Mouse (Mus musculus) forebrain, embryonic 11.5 days (tissue): Measurements from ENCODE around the gene Mboat2. TPM values are rescaled to one million over a fixed set of nuclear protein-coding genes. Genes with fewer than 3 reads are reported as not detected.

Experiments
- ATAC-seq: fragments of 200-750 bp; cut with Nextera tagmentation; replicated peaks from 2 replicates; pipeline ENCODE4 v1.8.0; 2017; ENCODE audit warnings: moderate TSS enrichment; ENCODE audit not compliant: low FRiP score
- DNase-seq: peaks from one replicate; pipeline ENCODE4 v3.0.0-alpha.2; 2017; ENCODE audit warnings: low spot score
- H3K27ac ChIP-seq: fragments of 300-500 bp; sonication (generic); 2 replicates; pipeline ENCODE4 v1.5.1; 2014; ENCODE audit warnings: low read depth, low read length
- H3K27me3 ChIP-seq: fragments of 300-500 bp; sonication (generic); 2 replicates; pipeline ENCODE4 v1.6.1; 2014; ENCODE audit warnings: mild to moderate bottlenecking, low read length, mixed read lengths; ENCODE audit not compliant: control insufficient read depth, insufficient read depth
- H3K36me3 ChIP-seq: fragments of 300-500 bp; sonication (generic); 2 replicates; pipeline ENCODE4 v1.6.1; 2014; ENCODE audit warnings: mild to moderate bottlenecking, low read length, moderate library complexity, mixed read lengths; ENCODE audit not compliant: control insufficient read depth, insufficient read depth
- H3K4me1 ChIP-seq: fragments of 300-500 bp; sonication (generic); replicated peaks from 2 replicates; pipeline ENCODE4 v1.6.1; 2014; ENCODE audit warnings: low read length, mixed read lengths; ENCODE audit not compliant: control insufficient read depth, insufficient read depth
- H3K4me2 ChIP-seq: fragments of 300-500 bp; sonication (generic); 2 replicates; pipeline ENCODE4 v1.6.1; 2014; ENCODE audit warnings: low read depth, mild to moderate bottlenecking, low read length, moderate library complexity, mixed read lengths; ENCODE audit not compliant: severe bottlenecking
- H3K4me3 ChIP-seq: fragments of 300-500 bp; sonication (generic); 2 replicates; pipeline ENCODE4 v1.5.1; 2014; ENCODE audit warnings: low read depth, low read length
- H3K9ac ChIP-seq: fragments of 300-500 bp; sonication (generic); 2 replicates; pipeline ENCODE4 v1.6.1; 2014; ENCODE audit warnings: low read length
- H3K9me3 ChIP-seq: fragments of 300-500 bp; sonication (generic); 2 replicates; pipeline ENCODE4 v1.6.1; 2016; ENCODE audit warnings: low read length, mixed read lengths; ENCODE audit not compliant: control insufficient read depth
- WGBS: fragments of 180-500 bp; shearing (Covaris S2); extraction: QIAGEN DNeasy Blood & Tissue Kit; methylation state at CpG from one replicate; pipeline ENCODE4 v1.1.7; 2014; 5-methylcytosine and 5-hydroxymethylcytosine counted together
- polyA plus RNA-seq: library from polyadenylated mRNA; unstranded; fragments of >200 nt; fragmentation: Nextera tagmentation; extraction: Ambion mirVana; gene quantifications from 2 replicates; pipeline ENCODE4 v1.2.1, GENCODE M21; 2014

The Mboat2 gene
- polyA plus RNA-seq, 1 experiment from 2014 or later: 55.7 TPM

DNA sequence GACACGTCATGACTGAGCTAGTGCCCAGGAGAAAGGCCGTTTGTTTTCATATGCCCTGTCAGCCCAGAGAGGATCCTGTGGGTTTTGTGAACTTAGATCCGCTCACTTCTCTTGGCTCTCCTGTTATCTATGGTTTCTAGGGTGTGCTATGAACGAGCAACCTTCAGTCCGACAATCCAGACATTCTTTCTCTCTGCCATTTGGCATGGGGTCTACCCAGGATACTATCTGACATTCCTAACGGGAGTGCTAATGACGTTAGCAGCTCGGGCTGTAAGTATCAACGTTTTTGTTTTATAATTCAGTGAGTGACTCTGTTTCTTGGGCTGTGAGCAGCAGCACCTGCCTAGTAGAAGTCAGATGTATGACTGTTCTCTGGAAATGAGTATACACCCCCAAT lies 124.5 kb downstream of the Mboat2 start:
- WGBS: 92% methylated on average over 9 of the region's 9 CpGs
- Histone ChIP-seq H3K27me3 (no peaks in the 10 kb centered on the region), H3K9ac (no peak overlapping the region), H3K27ac (no peak overlapping the region), H3K4me2 (no peak overlapping the region), H3K4me3 (no peak overlapping the region), H3K4me1 (no peaks in the 10 kb centered on the region), H3K9me3 (no peaks in the 10 kb centered on the region), H3K36me3 (peaks cover 3% of the 10 kb centered on the region; the same call in 1 of the 2 replicates)
- ATAC-seq: no peak
- no peak for DNase-seq

DNA sequence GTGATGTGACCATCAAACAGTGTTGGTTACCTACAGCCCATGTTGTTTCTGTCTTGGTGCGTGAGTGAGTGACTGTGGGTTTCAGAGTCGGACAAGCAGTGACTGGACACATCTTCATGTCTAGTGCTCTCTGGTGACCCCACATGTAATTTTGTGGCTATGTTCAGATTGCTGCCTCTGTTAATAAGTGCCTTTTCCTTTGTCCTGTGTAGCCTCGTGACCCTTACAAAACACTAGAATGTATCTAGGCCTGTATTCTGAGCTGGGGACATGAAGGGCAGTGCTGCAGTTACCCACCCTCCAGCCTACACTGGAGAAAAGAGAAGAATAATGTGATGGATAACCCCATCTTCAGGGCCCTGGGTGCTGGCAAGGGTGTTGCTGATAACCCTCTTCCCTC lies 127.8 kb downstream of the Mboat2 start:
- Histone ChIP-seq H3K36me3 (no peaks in the 10 kb centered on the region), H3K27ac (no peak overlapping the region), H3K9ac (no peak overlapping the region), H3K9me3 (no peaks in the 10 kb centered on the region), H3K4me1 (no peaks in the 10 kb centered on the region; the same call in 1 of the 2 replicates), H3K4me3 (no peak overlapping the region), H3K27me3 (no peaks in the 10 kb centered on the region), H3K4me2 (no peak overlapping the region)
- DNase-seq (no peak), ATAC-seq (no peak)
- WGBS: 84% methylated on average over 3 of the region's 3 CpGs

GRCm38 (mm10) chr12:24961821-24962220 lies 131.1 kb downstream of the Mboat2 start:
- Histone ChIP-seq H3K4me1 (no peaks in the 10 kb centered on the region; the same call in 1 of the 2 replicates), H3K4me3 (no peak overlapping the region), H3K27ac (no peak overlapping the region), H3K9ac (no peak overlapping the region), H3K9me3 (no peaks in the 10 kb centered on the region), H3K27me3 (no peaks in the 10 kb centered on the region), H3K36me3 (no peaks in the 10 kb centered on the region), H3K4me2 (no peak overlapping the region)
- ATAC-seq (no peak), DNase-seq (no peak)
- WGBS: 84% methylated on average over 7 of the region's 7 CpGs

DNA sequence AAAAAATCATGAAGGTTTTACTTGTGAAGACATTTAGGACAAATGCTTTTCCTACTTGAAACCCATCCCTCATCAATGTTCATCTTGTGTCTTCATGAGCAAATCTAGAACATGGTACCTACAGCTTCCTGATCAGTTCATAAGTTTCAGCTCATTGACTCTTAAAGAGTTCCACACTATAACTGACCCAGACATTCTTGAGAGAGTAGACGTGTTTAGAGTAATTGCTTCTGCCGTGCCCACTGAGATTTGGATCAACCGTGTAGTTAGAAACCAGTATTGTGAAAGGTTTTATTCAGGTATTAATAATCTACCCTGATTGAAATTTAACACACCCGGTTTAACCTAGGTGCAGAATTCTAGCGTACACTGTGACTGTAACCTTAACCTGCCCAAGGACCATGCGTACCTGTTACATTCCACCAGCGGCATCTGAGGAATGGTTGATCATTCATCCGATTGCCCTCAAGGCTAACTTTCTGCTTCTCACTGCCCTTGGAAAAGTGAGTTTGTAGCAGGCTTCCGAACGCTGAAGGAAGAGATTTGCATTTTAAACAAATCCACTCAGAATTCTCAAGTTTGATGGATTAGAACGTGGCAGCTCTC lies 131.8 kb downstream of the Mboat2 start:
- WGBS: 86% methylated on average over 11 of the region's 11 CpGs
- H3K4me2 ChIP-seq: no peak overlapping the region
- H3K4me3 ChIP-seq: no peak overlapping the region
- no peaks in the 10 kb centered on the region for H3K9me3 ChIP-seq
- no peaks in the 10 kb centered on the region; the same call in 1 of the 2 replicates for H3K4me1 ChIP-seq
- H3K36me3 ChIP-seq: no peaks in the 10 kb centered on the region
- H3K27ac ChIP-seq: no peak overlapping the region
- H3K27me3 ChIP-seq: no peaks in the 10 kb centered on the region
- no peak overlapping the region for H3K9ac ChIP-seq
- no peak for ATAC-seq
- DNase-seq: no peak

- ATAC-seq (no peak), DNase-seq (no peak)
- Histone ChIP-seq H3K4me2 (no peak overlapping the region), H3K27me3 (no peaks in the 10 kb centered on the region), H3K9ac (no peak overlapping the region), H3K4me1 (no peaks in the 10 kb centered on the region; the same call in 1 of the 2 replicates), H3K27ac (no peak overlapping the region), H3K4me3 (no peak overlapping the region), H3K36me3 (no peaks in the 10 kb centered on the region), H3K9me3 (no peaks in the 10 kb centered on the region)
- 71% methylated on average over 13 of the region's 13 CpGs for WGBS
Measured at GRCm38 (mm10) chr12:24963393-24964022, 132.8 kb downstream of the Mboat2 start.

DNA sequence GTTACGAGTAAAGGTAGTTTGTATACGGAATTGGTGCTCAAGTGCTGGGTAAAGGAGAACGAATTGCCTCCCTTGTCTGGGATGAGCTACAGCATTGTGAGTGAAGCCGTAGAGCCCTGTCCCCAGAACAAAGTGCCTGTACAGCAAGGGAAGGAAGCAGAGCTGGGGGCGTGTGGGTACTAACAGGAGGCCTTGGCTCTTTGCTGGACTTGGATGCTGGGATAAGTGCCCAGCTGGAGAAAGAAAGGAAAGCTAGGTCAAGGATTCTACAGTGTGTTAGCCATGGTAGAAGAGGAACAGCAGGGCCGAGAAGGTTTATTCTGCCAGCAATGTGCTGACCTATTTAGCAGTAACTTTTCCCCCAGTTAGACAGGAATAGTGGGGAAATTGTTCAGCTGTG lies 134.7 kb downstream of the Mboat2 start:
- 88% methylated on average over 6 of the region's 6 CpGs for WGBS
- no peaks in the 10 kb centered on the region for H3K36me3 ChIP-seq
- no peak for ATAC-seq
- H3K27me3 ChIP-seq: no peaks in the 10 kb centered on the region
- H3K4me2 ChIP-seq: no peak overlapping the region
- no peaks in the 10 kb centered on the region for H3K9me3 ChIP-seq
- no peaks in the 10 kb centered on the region; the same call in 1 of the 2 replicates for H3K4me1 ChIP-seq
- H3K27ac ChIP-seq: no peak overlapping the region
- no peak for DNase-seq
- H3K4me3 ChIP-seq: no peak overlapping the region
- no peak overlapping the region for H3K9ac ChIP-seq

DNA sequence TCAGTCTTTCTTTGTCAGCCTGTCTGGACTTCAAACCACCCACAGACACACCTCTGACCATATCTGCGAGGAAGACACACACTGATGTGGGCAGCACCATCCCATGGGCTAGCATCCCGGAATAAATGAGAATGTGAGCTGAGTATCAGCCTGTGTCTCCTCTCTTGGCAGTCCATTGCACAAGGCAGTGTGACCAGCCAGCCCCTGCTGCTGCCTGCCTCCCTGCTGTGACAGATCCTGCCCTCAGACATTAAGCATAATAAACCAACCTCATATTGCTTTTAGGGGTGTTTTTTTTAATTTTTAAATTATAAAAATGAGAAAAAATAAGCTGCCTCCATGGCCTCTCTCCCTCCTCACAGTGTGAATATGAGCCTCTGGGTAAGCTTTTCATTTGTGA lies 135.4 kb downstream of the Mboat2 start:
- Histone ChIP-seq H3K9me3 (no peaks in the 10 kb centered on the region), H3K27me3 (no peaks in the 10 kb centered on the region), H3K4me2 (no peak overlapping the region), H3K4me1 (no peaks in the 10 kb centered on the region; the same call in 1 of the 2 replicates), H3K27ac (no peak overlapping the region), H3K9ac (no peak overlapping the region), H3K4me3 (no peak overlapping the region), H3K36me3 (no peaks in the 10 kb centered on the region)
- WGBS: 92% methylated on average over 2 of the region's 2 CpGs
- ATAC-seq: no peak
- DNase-seq: no peak

GRCm38 (mm10) chr12:24971490-24972200 lies 141.0 kb downstream of the Mboat2 start:
- ATAC-seq (no peak), DNase-seq (no peak)
- Histone ChIP-seq H3K4me2 (no peak overlapping the region), H3K27me3 (no peaks in the 10 kb centered on the region), H3K27ac (no peak overlapping the region), H3K9me3 (no peaks in the 10 kb centered on the region), H3K36me3 (no peaks in the 10 kb centered on the region), H3K9ac (no peak overlapping the region), H3K4me1 (no peaks in the 10 kb centered on the region; the same call in 1 of the 2 replicates), H3K4me3 (no peak overlapping the region)
- 90% methylated on average over 5 of the region's 5 CpGs for WGBS
